Mouse (Mus musculus): Measurements from ENCODE around the gene Enox2.
A peak's percentile ranks its signal among the peaks of the same experiment; 100 is the strongest.

Enox2 gene

GRCm38 (mm10) chrX:49287700-49288563 lies at the start of gene Enox2:
Gene Enox2, minus strand, starts transcription at chrX:49288259.
- DNase-seq (ENCODE audit: low read depth, low spot score): peak; percentile 97

- peak; percentile 56 for DNase-seq (ENCODE audit: low read depth, low spot score)
Measured at GRCm38 (mm10) chrX:49309496-49309895, 21.4 kb upstream of the Enox2 start.

- DNase-seq (ENCODE audit: low read depth, low spot score): peak; percentile 59
Measured at GRCm38 (mm10) chrX:49306659-49307058, 18.6 kb upstream of the Enox2 start.

- no peak for DNase-seq (ENCODE audit: low read depth, low spot score)
Measured at GRCm38 (mm10) chrX:49279918-49280586, 8.0 kb downstream of the Enox2 start.

- no peak for DNase-seq (ENCODE audit: low read depth, low spot score)
Measured at GRCm38 (mm10) chrX:49273487-49274042, 14.5 kb downstream of the Enox2 start.

GRCm38 (mm10) chrX:49250816-49251215 lies 37.2 kb downstream of the Enox2 start:
- no peak for DNase-seq (ENCODE audit: low read depth, low spot score)

- DNase-seq (ENCODE audit: low read depth, low spot score): no peak
Measured at GRCm38 (mm10) chrX:49225792-49226426, 62.1 kb downstream of the Enox2 start.

- DNase-seq (ENCODE audit: low read depth, low spot score): no peak
Measured at GRCm38 (mm10) chrX:49216422-49216821, 71.6 kb downstream of the Enox2 start.

GRCm38 (mm10) chrX:49196386-49196785 lies 91.7 kb downstream of the Enox2 start:
- no peak for DNase-seq (ENCODE audit: low read depth, low spot score)

- DNase-seq (ENCODE audit: low read depth, low spot score): peak; percentile 5
Measured at GRCm38 (mm10) chrX:49181136-49181535, 106.9 kb downstream of the Enox2 start.

- DNase-seq (ENCODE audit: low read depth, low spot score): no peak
Measured at GRCm38 (mm10) chrX:49178670-49179069, 109.4 kb downstream of the Enox2 start.

- no peak for DNase-seq (ENCODE audit: low read depth, low spot score)
Measured at GRCm38 (mm10) chrX:49154280-49154679, 133.8 kb downstream of the Enox2 start.

GRCm38 (mm10) chrX:49124774-49125429 lies 163.2 kb downstream of the Enox2 start:
- DNase-seq (ENCODE audit: low read depth, low spot score): no peak

GRCm38 (mm10) chrX:49116465-49116864 lies 171.6 kb downstream of the Enox2 start:
- DNase-seq (ENCODE audit: low read depth, low spot score): no peak

- no peak for DNase-seq (ENCODE audit: low read depth, low spot score)
Measured at GRCm38 (mm10) chrX:49112412-49112811, 175.6 kb downstream of the Enox2 start.

- DNase-seq (ENCODE audit: low read depth, low spot score): peak; percentile 70
Measured at GRCm38 (mm10) chrX:49100542-49100941, 187.5 kb downstream of the Enox2 start.

- DNase-seq (ENCODE audit: low read depth, low spot score): no peak
Measured at GRCm38 (mm10) chrX:49096249-49096648, 191.8 kb downstream of the Enox2 start.

GRCm38 (mm10) chrX:49075055-49075454 lies 213.0 kb downstream of the Enox2 start:
- no peak for DNase-seq (ENCODE audit: low read depth, low spot score)

- DNase-seq (ENCODE audit: low read depth, low spot score): peak; percentile 24
Measured at GRCm38 (mm10) chrX:49073563-49073962, 214.5 kb downstream of the Enox2 start.

GRCm38 (mm10) chrX:49045118-49045517 lies 242.9 kb downstream of the Enox2 start:
- DNase-seq (ENCODE audit: low read depth, low spot score): no peak

GRCm38 (mm10) chrX:49009746-49010145 lies 278.3 kb downstream of the Enox2 start:
- no peak for DNase-seq (ENCODE audit: low read depth, low spot score)

Data from 3T3-L1 (cell line).